Mouse (Mus musculus): ENCODE data around the gene Gprin1. TPM values are rescaled to one million over a fixed set of nuclear protein-coding genes. Genes with fewer than 3 reads are reported as not detected.
A peak's percentile ranks its signal among the peaks of the same experiment; 100 is the strongest.

Gprin1 gene
- polyA plus RNA-seq, 1 experiment: 0.09 TPM

DNA sequence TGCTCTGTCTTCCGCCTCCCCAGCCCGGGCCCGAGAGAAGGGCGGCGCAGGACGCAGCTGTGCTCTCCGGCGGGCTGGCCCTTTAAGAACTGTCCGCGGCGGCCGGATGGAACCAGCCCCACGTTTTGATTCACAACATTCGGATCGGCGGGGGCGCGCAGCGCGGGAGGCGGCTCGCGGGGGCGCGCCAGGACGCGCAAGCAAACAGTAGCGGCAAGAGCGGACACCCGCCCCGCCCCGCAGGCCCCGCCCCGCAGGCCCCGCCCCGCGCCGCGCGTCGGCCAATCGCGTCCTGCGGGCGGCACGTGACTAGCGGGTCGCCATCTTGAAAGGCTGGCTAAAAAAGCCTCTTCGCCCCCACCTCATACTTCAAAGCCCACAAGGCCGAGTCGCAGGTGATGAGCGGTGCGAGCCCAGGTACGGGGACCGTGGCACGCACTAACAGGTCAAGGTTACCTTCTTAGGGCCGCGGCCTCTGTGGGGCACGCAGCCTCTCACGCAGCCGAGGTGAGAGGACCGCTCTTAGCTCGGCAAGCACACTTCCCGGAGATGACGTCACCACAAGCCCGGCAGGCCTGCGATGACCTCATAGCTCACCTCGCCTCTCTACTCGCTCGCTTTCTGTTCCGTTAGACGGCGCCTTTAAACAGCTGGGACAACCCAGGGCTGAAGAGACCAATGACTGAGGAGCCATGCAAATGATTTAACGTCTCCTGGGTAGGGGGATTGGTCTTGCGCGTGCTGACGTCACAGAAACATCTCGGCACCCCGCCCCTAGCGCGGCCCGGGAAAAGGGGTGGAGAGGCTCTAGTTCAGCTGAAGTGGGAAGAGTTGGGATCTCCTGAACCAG is 61.9 kb downstream of the Gprin1 start:
- WGBS: under 1% methylated on average over 82 of the region's 82 CpGs
- Histone ChIP-seq H3K4me3 (replicated peaks; ENCODE audit: extremely low read depth, low read depth, low read length) (peak overlapping the region; percentile 97), H3K4me1 (ENCODE audit: control insufficient read depth, insufficient read depth, low read length) (peaks cover 29% of the 10 kb centered on the region)
- DNase-seq: peak; percentile 95
- TF ChIP-seq CTCF (IDR thresholded peaks at IDR 0.05; ENCODE audit: insufficient read depth, low read length) (no peak), POLR2A (IDR thresholded peaks at IDR 0.05; ENCODE audit: borderline replicate concordance, extremely low read depth, low read depth, low read length) (peak; percentile 84; the same call in 1 of the 2 replicates)

DNA sequence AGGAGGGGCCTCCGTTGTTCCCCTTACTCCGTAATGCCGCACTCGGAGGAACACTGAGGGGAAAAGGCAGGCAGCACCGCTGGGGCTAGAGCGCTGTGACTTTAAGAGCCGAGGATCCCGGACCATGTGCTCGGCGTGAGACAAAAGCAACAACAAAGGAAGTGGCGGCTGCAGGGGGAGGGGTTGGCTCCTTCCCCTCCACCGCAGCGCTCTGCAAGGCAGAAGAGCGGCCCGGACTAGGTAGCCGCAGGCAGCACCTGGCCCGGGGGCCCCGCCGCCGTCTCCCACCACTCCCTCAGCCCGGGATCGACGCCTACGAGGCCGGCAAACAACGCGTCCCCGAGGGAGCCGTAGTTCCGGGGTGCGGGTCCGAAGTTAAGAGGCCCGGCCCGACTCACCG is 62.6 kb downstream of the Gprin1 start:
- DNase-seq: peak; percentile 76
- under 1% methylated on average over 35 of the region's 35 CpGs for WGBS
- TF ChIP-seq CTCF (IDR thresholded peaks at IDR 0.05; ENCODE audit: insufficient read depth, low read length): no peak
- TF ChIP-seq POLR2A (IDR thresholded peaks at IDR 0.05; ENCODE audit: borderline replicate concordance, extremely low read depth, low read depth, low read length): peak; percentile 38; the same call in 1 of the 2 replicates
- Histone ChIP-seq H3K4me1 (ENCODE audit: control insufficient read depth, insufficient read depth, low read length) (peaks cover 22% of the 10 kb centered on the region), H3K4me3 (replicated peaks; ENCODE audit: extremely low read depth, low read depth, low read length) (peak overlapping the region; percentile 62)

Other genes starting within 250 kb of the Gprin1 start
- 4.8 and 5.7 TPM in 2 replicates for gene Simc1, start 246.1 kb downstream of the Gprin1 start, polyA plus RNA-seq (2012; rRNA removed)
- 106 TPM in 2 replicates for gene 4833439L19Rik, start 184.4 kb downstream of the Gprin1 start, polyA plus RNA-seq (2012; rRNA removed)
- gene Arl10, start 174.9 kb downstream of the Gprin1 start, polyA plus RNA-seq (2012; rRNA removed): 30.8 and 41.5 TPM in 2 replicates
- gene Nop16, start 159.8 kb downstream of the Gprin1 start, polyA plus RNA-seq (2012; rRNA removed): 4.8 and 9.1 TPM in 2 replicates
- gene Higd2a, start 159.7 kb downstream of the Gprin1 start, polyA plus RNA-seq (2012; rRNA removed): 110 and 112 TPM in 2 replicates
- gene Cltb, start 138.5 kb downstream of the Gprin1 start, polyA plus RNA-seq (2012; rRNA removed): 96.4 and 109 TPM in 2 replicates
- 16.1 and 27.7 TPM in 2 replicates for gene Faf2, start 128.1 kb downstream of the Gprin1 start, polyA plus RNA-seq (2012; rRNA removed)
- 256 and 338 TPM in 2 replicates for gene Rnf44, start 56.0 kb downstream of the Gprin1 start, polyA plus RNA-seq (2012; rRNA removed)
- gene Cdhr2, start 48.4 kb downstream of the Gprin1 start, polyA plus RNA-seq (2012; rRNA removed): 0.05 and 1.1 TPM in 2 replicates
- not detected in 2 replicates for gene Sncb, start 16.7 kb upstream of the Gprin1 start, polyA plus RNA-seq (2012; rRNA removed)
- not detected in 2 replicates for gene Eif4e1b, start 34.1 kb upstream of the Gprin1 start, polyA plus RNA-seq (2012; rRNA removed)
- gene Tspan17, start 39.5 kb upstream of the Gprin1 start, polyA plus RNA-seq (2012; rRNA removed): 32.1 and 34.7 TPM in 2 replicates
- gene Unc5a, start 199.5 kb upstream of the Gprin1 start, polyA plus RNA-seq (2012; rRNA removed): 2.9 and 3.7 TPM in 2 replicates

Measured in lung, adult 2 months (tissue).